Mouse (Mus musculus) kidney, postnatal 0 days (tissue): ENCODE data around the gene Magi2. TPM values are rescaled to one million over a fixed set of nuclear protein-coding genes. Genes with fewer than 3 reads are reported as not detected.

Source experiments
- ATAC-seq: fragments of 200-750 bp; cut with Nextera tagmentation; replicated peaks from 2 replicates; pipeline ENCODE4 v1.8.0; 2017; ENCODE audit warnings: low read depth, moderate number of reproducible peaks, moderate TSS enrichment, moderate library complexity; ENCODE audit not compliant: low FRiP score
- DNase-seq: peaks from one replicate; pipeline ENCODE4 v3.0.0-alpha.2; 2016; ENCODE audit warnings: low spot score
- H3K27ac ChIP-seq: fragments of 300-500 bp; sonication (generic); 2 replicates; pipeline ENCODE4 v1.5.1; 2014; ENCODE audit warnings: mild to moderate bottlenecking
- H3K27me3 ChIP-seq: fragments of 300-500 bp; sonication (generic); 2 replicates; pipeline ENCODE4 v1.6.1; 2014; ENCODE audit warnings: low read length, mixed read lengths; ENCODE audit not compliant: insufficient read depth
- H3K36me3 ChIP-seq: fragments of 300-500 bp; sonication (generic); 2 replicates; pipeline ENCODE4 v1.6.1; 2014; ENCODE audit warnings: low read length, mixed read lengths; ENCODE audit not compliant: insufficient read depth
- H3K4me1 ChIP-seq: fragments of 300-500 bp; sonication (generic); replicated peaks from 2 replicates; pipeline ENCODE4 v1.6.1; 2014; ENCODE audit warnings: antibody characterized with exemption, low read length, mixed read lengths; ENCODE audit not compliant: insufficient read depth
- H3K4me2 ChIP-seq: fragments of 300-500 bp; sonication (generic); 2 replicates; pipeline ENCODE4 v1.6.1; 2014; ENCODE audit warnings: mild to moderate bottlenecking, low read length, moderate library complexity, mixed read lengths
- H3K4me3 ChIP-seq: fragments of 300-500 bp; sonication (generic); replicated peaks from 2 replicates; pipeline ENCODE4 v1.5.1; 2014; ENCODE audit warnings: low read depth, low read length
- H3K9ac ChIP-seq: fragments of 300-500 bp; sonication (generic); 2 replicates; pipeline ENCODE4 v1.6.1; 2014; ENCODE audit warnings: low read depth, low read length
- H3K9me3 ChIP-seq: fragments of 300-500 bp; sonication (generic); replicated peaks from 2 replicates; pipeline ENCODE4 v1.6.1; 2016; ENCODE audit warnings: low read length, inconsistent platforms, mixed read lengths
- CTCF ChIP-seq: IDR thresholded peaks from 2 replicates; pipeline ENCODE4 v1.5.1; 2016; ENCODE audit warnings: antibody characterized with exemption, low read depth, mild to moderate bottlenecking, moderate library complexity
- WGBS: fragments of 180-500 bp; shearing (Covaris S2); extraction: QIAGEN DNeasy Blood & Tissue Kit; methylation state at CpG from one replicate; pipeline ENCODE4 v1.1.7; 2014; 5-methylcytosine and 5-hydroxymethylcytosine counted together
- polyA plus RNA-seq: library from polyadenylated mRNA; unstranded; fragments of >200 nt; fragmentation: Nextera tagmentation; extraction: Ambion mirVana; gene quantifications from 2 replicates; pipeline ENCODE4 v1.2.1, GENCODE M21; 2015

Gene Magi2
- polyA plus RNA-seq, 1 experiment from 2014 or later: 14.5 TPM

DNA sequence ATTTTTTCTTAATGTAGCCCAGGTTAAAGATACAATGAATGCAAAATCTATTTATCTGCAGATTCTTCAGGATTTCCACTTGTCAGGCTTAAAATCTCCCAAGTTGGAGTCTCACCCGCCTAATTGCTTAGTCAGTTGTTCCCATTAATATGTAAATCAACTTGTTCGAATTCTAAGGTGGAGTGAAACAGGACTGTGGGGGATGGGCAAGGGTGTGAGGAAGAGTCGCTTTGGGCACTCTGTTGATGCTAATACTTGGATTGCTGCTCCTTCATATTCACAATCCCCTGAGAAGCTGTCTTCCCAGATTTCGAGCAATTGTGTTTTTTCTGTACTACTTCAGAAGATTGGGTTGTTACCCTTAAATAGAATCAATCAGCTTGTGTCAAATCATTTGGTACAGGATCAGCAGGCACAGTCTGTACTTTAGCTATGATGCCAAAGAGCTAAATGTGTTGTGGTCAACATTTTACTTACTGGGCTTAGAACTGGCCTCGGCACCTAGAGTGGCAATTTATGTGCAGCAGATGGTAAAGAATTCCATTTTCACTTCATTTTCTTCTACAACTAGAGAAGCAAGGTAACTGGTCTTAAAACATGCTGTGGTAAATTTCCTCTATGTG, 560.8 kb downstream of the Magi2 start:
- no peaks in the 10 kb centered on the region for H3K27me3 ChIP-seq
- H3K4me3 ChIP-seq: no peak overlapping the region
- no peak overlapping the region for H3K27ac ChIP-seq
- H3K36me3 ChIP-seq: no peaks in the 10 kb centered on the region
- 52% methylated on average over 5 of the region's 5 CpGs for WGBS
- no peak for ATAC-seq
- no peak overlapping the region for H3K4me2 ChIP-seq
- no peaks in the 10 kb centered on the region for H3K4me1 ChIP-seq
- no peak for DNase-seq
- 0 out of 2 replicates have a peak, but pooled peaks cover 3% of the 10 kb centered on the region for H3K9me3 ChIP-seq
- no peak for TF ChIP-seq CTCF
- H3K9ac ChIP-seq: no peak overlapping the region

DNA sequence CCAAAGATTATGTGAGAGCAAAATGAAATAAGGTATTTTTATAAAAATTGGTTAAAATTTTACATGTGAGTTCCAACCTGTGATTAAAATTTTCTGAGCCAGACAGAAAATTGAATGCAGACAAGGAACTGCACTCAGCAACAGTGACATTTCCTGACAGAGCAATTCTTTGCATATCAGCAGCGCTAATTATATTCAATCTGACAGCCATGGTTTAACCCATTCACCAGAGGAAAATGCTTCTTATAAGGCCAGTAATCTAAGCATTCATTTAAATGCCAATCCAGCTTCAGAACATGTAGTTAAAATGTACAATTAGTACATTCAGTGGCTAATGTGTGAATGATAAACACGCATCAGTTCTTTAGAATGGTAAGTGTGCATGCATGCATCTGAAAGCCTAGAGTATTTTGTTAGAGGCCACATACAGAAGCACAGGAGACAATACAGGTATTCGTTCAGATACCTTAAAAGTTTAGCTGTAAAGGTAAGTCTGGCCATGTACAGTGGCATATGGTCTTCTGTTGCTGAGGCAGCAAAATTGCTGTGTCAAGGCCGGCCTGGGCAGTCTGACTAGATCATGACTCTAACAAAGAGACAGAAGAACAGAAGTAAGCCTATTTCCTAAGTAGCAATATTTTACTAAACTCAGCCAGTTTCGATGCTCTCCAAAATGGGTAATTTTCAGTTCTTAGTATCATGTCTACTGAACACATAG, 576.4 kb downstream of the Magi2 start:
- Histone ChIP-seq H3K9me3 (no peaks in the 10 kb centered on the region), H3K4me3 (no peak overlapping the region), H3K9ac (no peak overlapping the region), H3K4me1 (no peaks in the 10 kb centered on the region), H3K27ac (no peak overlapping the region), H3K4me2 (no peak overlapping the region), H3K27me3 (no peaks in the 10 kb centered on the region), H3K36me3 (no peaks in the 10 kb centered on the region)
- no peak for TF ChIP-seq CTCF
- 93% methylated on average over 5 of the region's 5 CpGs for WGBS
- DNase-seq (no peak), ATAC-seq (no peak)

DNA sequence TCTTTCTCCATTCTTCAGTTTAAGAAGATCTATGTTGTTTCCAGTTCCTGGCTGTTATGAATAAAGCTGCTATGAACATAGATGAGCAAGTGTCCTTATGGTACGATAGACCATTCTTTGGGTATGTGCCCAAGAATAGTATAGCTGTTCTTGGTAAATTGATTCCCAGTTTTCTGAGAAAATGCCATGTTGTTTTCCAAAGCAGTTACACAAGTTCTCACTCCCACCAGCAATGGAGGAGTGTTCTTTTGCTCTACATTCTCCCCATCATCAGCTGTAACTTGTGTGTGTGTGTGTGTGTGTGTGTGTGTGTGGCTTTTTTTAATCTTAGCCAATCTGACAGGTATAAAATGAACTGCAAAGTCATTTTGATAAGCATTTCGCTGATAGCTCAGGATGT, 595.7 kb downstream of the Magi2 start:
- Histone ChIP-seq H3K9ac (no peak overlapping the region), H3K27me3 (no peaks in the 10 kb centered on the region), H3K4me2 (no peak overlapping the region), H3K9me3 (no peaks in the 10 kb centered on the region), H3K27ac (no peak overlapping the region), H3K4me1 (no peaks in the 10 kb centered on the region), H3K36me3 (no peaks in the 10 kb centered on the region), H3K4me3 (no peak overlapping the region)
- DNase-seq (no peak), ATAC-seq (no peak)
- 84% methylated on average over 2 of the region's 2 CpGs for WGBS
- TF ChIP-seq CTCF: no peak

DNA sequence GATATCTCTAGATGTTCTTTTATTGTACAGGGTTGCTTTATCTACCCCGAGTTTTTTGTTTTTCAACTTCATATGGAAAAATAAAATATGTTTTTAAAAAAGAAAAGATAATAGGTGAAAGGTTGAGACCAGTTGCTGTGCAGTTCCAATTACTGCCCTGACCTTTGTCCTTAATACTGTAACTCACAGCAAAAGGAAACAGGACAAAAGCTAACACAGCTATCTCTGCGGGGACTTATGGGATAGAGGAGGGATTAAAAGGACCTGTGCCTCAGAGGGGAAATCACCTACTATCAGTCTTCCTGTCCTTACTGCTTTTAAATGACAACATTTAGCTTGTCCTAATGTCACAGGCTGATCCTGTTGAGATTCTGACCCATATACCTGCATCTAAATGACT, 599.1 kb downstream of the Magi2 start:
- DNase-seq: no peak
- H3K4me3 ChIP-seq: no peak overlapping the region
- H3K27me3 ChIP-seq: no peaks in the 10 kb centered on the region
- H3K27ac ChIP-seq: no peak overlapping the region
- H3K9ac ChIP-seq: no peak overlapping the region
- no peaks in the 10 kb centered on the region for H3K36me3 ChIP-seq
- TF ChIP-seq CTCF: no peak
- 52% methylated on average over 2 of the region's 2 CpGs for WGBS
- no peaks in the 10 kb centered on the region for H3K9me3 ChIP-seq
- no peaks in the 10 kb centered on the region for H3K4me1 ChIP-seq
- no peak overlapping the region for H3K4me2 ChIP-seq
- no peak for ATAC-seq

DNA sequence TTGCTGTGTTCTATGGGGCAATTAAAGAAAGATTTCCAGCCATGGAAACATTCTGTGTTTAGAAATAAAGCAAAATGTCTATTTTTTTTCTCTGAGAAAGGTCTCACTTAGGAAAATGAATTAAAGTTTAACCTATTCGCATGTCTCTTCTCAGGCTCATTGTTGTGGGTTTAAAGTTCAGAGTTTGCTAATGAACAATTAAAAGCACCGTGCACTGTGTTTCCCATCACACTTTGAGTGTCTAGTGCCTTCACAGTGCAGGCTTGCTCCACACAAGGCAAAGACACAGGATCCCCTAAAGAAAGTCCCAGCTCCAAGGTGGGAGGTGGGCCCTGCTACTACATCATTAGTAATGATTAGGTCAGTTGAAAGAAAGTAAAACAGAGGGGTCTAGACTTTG, 602.5 kb downstream of the Magi2 start:
- no peaks in the 10 kb centered on the region for H3K4me1 ChIP-seq
- DNase-seq (no peak), ATAC-seq (no peak)
- no peaks in the 10 kb centered on the region for H3K36me3 ChIP-seq
- no peak for TF ChIP-seq CTCF
- H3K27ac ChIP-seq: no peak overlapping the region
- H3K27me3 ChIP-seq: no peaks in the 10 kb centered on the region
- WGBS: 69% methylated on average over 2 of the region's 2 CpGs
- no peaks in the 10 kb centered on the region for H3K9me3 ChIP-seq
- no peak overlapping the region for H3K4me2 ChIP-seq
- no peak overlapping the region for H3K4me3 ChIP-seq
- no peak overlapping the region for H3K9ac ChIP-seq

DNA sequence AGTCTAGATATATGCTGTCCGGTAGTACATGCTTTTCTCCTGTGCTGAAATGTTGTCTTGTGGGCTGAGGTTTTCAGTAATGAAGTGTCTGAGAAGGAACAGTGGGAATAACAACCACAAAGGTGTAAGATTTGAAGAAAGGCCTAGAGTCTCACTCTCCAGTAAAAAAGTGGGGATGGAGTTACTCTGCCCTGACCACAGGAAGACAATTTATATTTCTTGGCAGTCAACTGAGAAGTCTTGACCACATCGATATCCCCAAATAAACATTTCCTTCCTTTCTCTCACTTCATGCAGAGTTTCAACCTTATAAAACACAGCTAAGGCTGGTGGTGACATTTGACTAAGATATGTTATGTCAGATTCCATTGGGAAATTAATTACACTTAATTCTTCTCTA, 636.0 kb downstream of the Magi2 start:
- no peak for TF ChIP-seq CTCF
- Histone ChIP-seq H3K4me2 (no peak overlapping the region), H3K36me3 (no peaks in the 10 kb centered on the region), H3K27me3 (no peaks in the 10 kb centered on the region), H3K4me3 (no peak overlapping the region), H3K4me1 (no peaks in the 10 kb centered on the region), H3K27ac (no peak overlapping the region), H3K9ac (no peak overlapping the region), H3K9me3 (no peaks in the 10 kb centered on the region)
- peak; percentile 46 for DNase-seq
- 34% methylated on average over 2 of the region's 2 CpGs for WGBS
- ATAC-seq: no peak
